Mouse (Mus musculus): ENCODE measurements around the gene Cd55.
A peak's percentile ranks its signal among the peaks of the same experiment; 100 is the strongest.
"Not testable (repeated sequence)": the region's sequence is repeated elsewhere in the genome, so short reads cannot be mapped to it uniquely, and the experiment has no call there.

Cd55 gene

DNA sequence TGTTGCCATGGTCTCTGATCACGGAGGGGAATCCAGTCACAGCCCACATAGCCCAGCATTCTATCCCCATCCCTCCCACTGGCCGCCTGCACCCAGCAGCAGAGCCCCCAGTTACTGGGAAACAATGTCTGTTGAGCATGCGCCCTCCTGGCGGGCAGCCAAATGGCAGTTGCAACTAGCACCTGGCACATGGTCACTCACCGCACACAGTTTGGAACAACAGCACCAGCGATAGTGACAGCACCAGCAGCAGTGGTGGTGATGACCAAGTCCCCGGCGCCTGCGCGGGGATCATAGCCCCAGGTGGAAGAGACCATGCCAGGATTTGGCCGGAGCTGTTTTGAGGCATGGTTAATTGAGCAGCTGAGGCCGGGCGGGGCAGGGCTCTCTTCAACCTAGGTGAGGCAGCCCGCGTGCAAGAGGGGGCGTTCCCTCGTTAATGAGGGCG is 39.9 kb downstream of the Cd55 start, which contains the start of gene Cd55b:
TSS of gene Cd55b (minus strand) at position 346 of the 448 bp plus-strand sequence.
- DNase-seq, result peak; percentile 2

- not testable (repeated sequence) for DNase-seq
Measured at GRCm38 (mm10) chr1:130422033-130422432, 40.5 kb downstream of the Cd55 start.

DNA sequence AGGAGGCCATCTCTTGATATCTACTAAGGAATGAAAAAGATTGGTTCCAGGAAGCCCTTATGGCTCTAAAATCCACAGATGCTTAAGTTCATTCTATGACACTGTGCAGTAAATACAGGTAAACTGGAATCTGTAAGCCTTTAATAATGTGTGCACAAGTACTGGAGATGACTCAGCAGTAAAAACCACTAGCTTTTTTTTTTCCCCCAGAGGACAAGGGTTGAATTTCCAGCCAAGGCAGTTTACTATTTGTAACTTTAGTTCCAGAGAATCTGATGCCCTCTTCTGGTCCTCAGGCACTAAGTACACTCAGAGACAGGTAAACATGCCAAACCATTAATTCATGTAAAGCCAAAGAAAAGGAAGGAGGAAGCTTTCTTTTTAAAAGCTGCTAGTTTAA is 65.4 kb downstream of the Cd55 start:
- peak; percentile 3 to 7 for DNase-seq

All from kidney, adult 8-10 months (tissue).